In the genomic region with DNA sequence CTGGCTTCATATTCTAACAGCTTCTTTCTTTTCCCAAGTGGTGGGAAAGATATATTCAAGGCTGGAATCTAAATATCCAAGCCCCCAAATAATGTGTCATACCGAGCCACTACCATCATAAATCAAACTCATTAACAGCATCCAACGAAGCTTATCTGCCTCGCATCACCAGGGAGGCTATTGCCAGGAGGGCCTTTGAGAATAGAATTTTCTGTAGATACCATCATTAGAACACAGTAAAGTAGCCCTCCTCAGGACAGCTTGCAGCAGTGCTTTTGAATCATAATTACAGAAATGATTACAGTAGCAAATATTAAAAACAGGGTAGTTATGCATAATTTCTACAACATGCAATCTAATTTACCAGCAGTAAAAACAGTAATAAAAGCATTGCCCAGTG, we compare ENCODE assay signal across 14 mouse cellular contexts.
"Had no signal": no experiment of that assay in that cellular context is flagged by ENCODE, and none has a peak within 500 bp of the region (broad histone marks: within the 10 kb centered on the region; RNA-seq: fewer than 3 reads in every experiment).

No protein-coding gene starts in this region.

- H3K9me3 ChIP-seq: limb, embryonic 12.5 days; liver, embryonic 13.5 days; lung, embryonic 15.5 days; midbrain, embryonic 12.5 days had no signal

- DNase-seq: kidney, adult 18-20 months; kidney, postnatal 14 days; layer of hippocampus, adult 9-11 months; layer of hippocampus, postnatal 36 days; liver; liver, embryonic 13.5 days; liver, postnatal 0 days; lung, postnatal 14 days; right cerebral cortex, adult 18-20 months; thymus, adult 18-20 months; thymus, postnatal 14 days had no signal

- H3K36me3 ChIP-seq: limb, embryonic 12.5 days; liver, embryonic 13.5 days; lung, embryonic 15.5 days; midbrain, embryonic 12.5 days had no signal

- H3K27me3 ChIP-seq: limb, embryonic 12.5 days; liver, embryonic 13.5 days; lung, embryonic 15.5 days; midbrain, embryonic 12.5 days had no signal

- H3K27ac ChIP-seq: limb, embryonic 12.5 days; liver, embryonic 13.5 days; lung, embryonic 15.5 days; midbrain, embryonic 12.5 days had no signal

- H3K4me3 ChIP-seq: limb, embryonic 12.5 days; liver, embryonic 13.5 days; lung, embryonic 15.5 days; midbrain, embryonic 12.5 days had no signal

- ATAC-seq: liver, postnatal 0 days had no signal

- H3K4me2 ChIP-seq: limb, embryonic 12.5 days; liver, embryonic 13.5 days; lung, embryonic 15.5 days; midbrain, embryonic 12.5 days had no signal

- H3K4me1 ChIP-seq: limb, embryonic 12.5 days; liver, embryonic 13.5 days; lung, embryonic 15.5 days; midbrain, embryonic 12.5 days had no signal

- H3K9ac ChIP-seq: limb, embryonic 12.5 days; liver, embryonic 13.5 days; liver, postnatal 0 days; lung, embryonic 15.5 days; midbrain, embryonic 12.5 days had no signal
